Mouse (Mus musculus): ENCODE results near the gene Grb10.

- TF ChIP-seq GATA1 (IDR thresholded peaks at IDR 0.05; ENCODE audit: low read length) (no peak), TAL1 (IDR thresholded peaks at IDR 0.05; ENCODE audit: low read length) (no peak)
Observed at GRCm38 (mm10) chr11:11895479-11895878, 143.0 kb downstream of the Grb10 start.
